Mouse (Mus musculus) megakaryocyte, embryonic 14.5 days (primary cell): ENCODE measurements at regions not wholly inside any gene's neighbourhood (a gene's known extent, or its start where the extent isn't known, plus 50 kb on each side); places are given as distances from the start of the nearest gene placed in this dataset.

ENCODE experiments used
- FLI1 ChIP-seq: IDR thresholded peaks from 2 replicates; pipeline ENCODE4 v1.6.1; 2012; ENCODE audit warnings: low read length, inconsistent platforms, mixed read lengths
- GATA1 ChIP-seq: IDR thresholded peaks from 3 replicates; pipeline ENCODE4 v1.6.1; 2012; ENCODE audit warnings: mixed read lengths, low read length, inconsistent platforms, borderline replicate concordance

GRCm38 (mm10) chr8:115423056-115423455, 284.5 kb downstream of the Maf start:
- no peak for TF ChIP-seq GATA1
- no peak for TF ChIP-seq FLI1
